Mouse (Mus musculus) ES-E14 (cell line): ENCODE measurements around the gene Gm49368. TPM values are rescaled to one million over a fixed set of nuclear protein-coding genes. Genes with fewer than 3 reads are reported as not detected.

Experiments
- DNase-seq: peaks from one replicate; pipeline ENCODE4 v3.0.0-alpha.2; 2013; ENCODE audit warnings: low read depth, low spot score
- H3K27ac ChIP-seq: 2 replicates; pipeline ENCODE4 v1.5.1; 2012; ENCODE audit warnings: low read depth, mild to moderate bottlenecking, low read length, moderate library complexity, mixed read lengths; ENCODE audit not compliant: poor library complexity, insufficient read depth, severe bottlenecking
- H3K36me3 ChIP-seq: 2 replicates; pipeline ENCODE4 v1.6.1; 2012; ENCODE audit warnings: mild to moderate bottlenecking, low read length, moderate library complexity, mixed read lengths; ENCODE audit not compliant: control insufficient read depth, poor library complexity, insufficient read depth, severe bottlenecking
- H3K4me1 ChIP-seq, 2 experiments: fragments of 150-350 bp in 1 of 2; sonication (generic) in 1 of 2; 2 replicates each; pipeline ENCODE4 v1.6.1; 2012; ENCODE audit warnings: low read length in 2 of 2, mild to moderate bottlenecking in 1 of 2, mixed read lengths in 1 of 2; ENCODE audit not compliant: control insufficient read depth in 2 of 2, insufficient read depth in 2 of 2, poor library complexity in 1 of 2
- H3K4me3 ChIP-seq, 2 experiments: fragments of 150-350 bp in 1 of 2; sonication (generic) in 1 of 2; 2 replicates each; pipeline ENCODE4 v1.5.1; 2012; ENCODE audit warnings: low read length in 2 of 2, low read depth in 1 of 2, mild to moderate bottlenecking in 1 of 2, mixed read lengths in 1 of 2; ENCODE audit not compliant: insufficient read depth in 1 of 2, poor library complexity in 1 of 2, severe bottlenecking in 1 of 2
- H3K9ac ChIP-seq: 2 replicates; pipeline ENCODE4 v1.6.1; 2012; ENCODE audit warnings: low read depth, mild to moderate bottlenecking, low read length, mixed read lengths; ENCODE audit not compliant: poor library complexity, insufficient read depth, severe bottlenecking
- H3K9me3 ChIP-seq: fragments of 150-350 bp; sonication (generic); 2 replicates; pipeline ENCODE4 v1.6.1; 2012; ENCODE audit warnings: low read depth, mild to moderate bottlenecking, low read length; ENCODE audit not compliant: control insufficient read depth, insufficient read depth
- CHD2 ChIP-seq: IDR thresholded peaks from 2 replicates; pipeline ENCODE4 v1.6.1; 2014; ENCODE audit warnings: mild to moderate bottlenecking, low read depth, low read length, inconsistent platforms
- HCFC1 ChIP-seq: IDR thresholded peaks from 2 replicates; pipeline ENCODE4 v1.6.1; 2012; ENCODE audit warnings: low read length, inconsistent platforms, borderline replicate concordance; ENCODE audit not compliant: insufficient read depth
- MAFK ChIP-seq: IDR thresholded peaks from 2 replicates; pipeline ENCODE4 v1.6.1; 2014; ENCODE audit warnings: mild to moderate bottlenecking, low read depth, low read length, inconsistent platforms; ENCODE audit not compliant: insufficient read depth
- ZC3H11A ChIP-seq: IDR thresholded peaks from 2 replicates; pipeline ENCODE4 v1.6.1; 2012; ENCODE audit warnings: low read depth, mild to moderate bottlenecking, inconsistent platforms, low read length, borderline replicate concordance
- ZNF384 ChIP-seq: IDR thresholded peaks from 2 replicates; pipeline ENCODE4 v1.6.1; 2012; ENCODE audit warnings: low read depth, low read length, inconsistent platforms
- in situ Hi-C, 2 experiments: fragments of 600-800 bp; cut with MboI; formaldehyde crosslinking; loops; one replicate each; pipeline ENCODE4 v1.15.1; 2025; ENCODE audit warnings: low sequenced_read_pairs in 2 of 2, inconsistent platforms in 1 of 2; ENCODE audit not compliant: unreplicated experiment in 2 of 2
- total RNA-seq: library from RNA; depleted of rRNA; stranded (reverse); fragments of 300-350 nt; gene quantifications from 2 replicates; pipeline ENCODE4 v1.2.3, GENCODE M21; 2012

Gm49368 gene
- total RNA-seq, 1 experiment = not detected

DNA sequence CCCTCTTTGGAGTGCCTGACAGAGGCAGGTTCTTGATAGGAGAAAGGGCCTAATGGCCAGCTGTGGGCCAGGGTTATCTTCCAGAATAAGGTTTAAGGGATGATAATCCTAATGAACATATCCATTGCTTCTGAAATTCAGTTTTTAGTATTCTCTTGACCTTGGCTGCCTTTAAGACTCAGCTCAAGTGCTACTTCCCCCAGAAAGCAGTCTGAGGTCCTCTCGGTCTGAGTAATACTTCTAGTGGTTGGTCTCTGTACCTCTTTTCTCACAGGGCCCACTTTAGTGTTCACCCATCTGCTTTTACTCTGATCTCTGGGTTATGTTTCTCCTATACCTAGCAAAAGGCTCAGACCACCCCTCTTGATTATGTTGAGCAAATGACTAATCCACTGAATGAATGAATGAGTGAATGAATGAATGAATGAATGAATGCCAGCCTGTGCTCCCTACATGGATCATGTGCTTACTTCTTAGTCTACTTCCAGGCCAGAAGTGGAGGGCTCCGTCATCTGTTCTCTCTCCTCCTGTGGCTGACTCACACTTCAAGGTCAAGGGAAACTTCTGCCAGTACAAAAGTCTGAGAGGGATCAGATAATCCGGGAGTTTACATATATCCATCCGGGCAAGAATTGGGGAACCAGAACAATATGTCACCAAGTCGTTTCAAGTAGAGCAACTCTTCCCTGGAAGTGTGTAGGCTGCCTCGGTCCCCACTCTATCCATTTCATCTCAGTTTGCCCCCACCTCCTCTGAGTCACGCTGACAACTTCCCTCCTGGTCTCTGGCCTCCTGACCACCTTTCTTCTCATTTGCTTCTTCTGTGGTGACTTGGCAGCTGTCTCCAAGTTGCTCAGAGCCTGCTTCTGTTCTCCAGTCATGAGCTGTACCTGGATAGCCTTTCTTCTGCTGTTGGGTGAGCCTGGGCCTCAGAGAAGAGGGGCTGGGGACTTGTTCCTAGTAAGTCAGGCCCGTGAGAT, 66.5 kb downstream of the Gm49368 start, which contains the start of gene Itgax:
TSS of gene Itgax (plus strand) at position 807 of the 980 bp plus-strand sequence.
- DNase-seq = no peak
- in situ Hi-C loops = no loop called here
- H3K36me3 ChIP-seq = no peaks in the 10 kb centered on the region
- H3K27ac ChIP-seq = no peak within 1 kb of the TSS
- no peaks in the 10 kb centered on the region for H3K4me1 ChIP-seq
- H3K9ac ChIP-seq = no peak within 1 kb of the TSS
- no peaks in the 10 kb centered on the region for H3K9me3 ChIP-seq
- TF ChIP-seq CHD2 (no peak), ZNF384 (no peak), HCFC1 (no peak), ZC3H11A (no peak), MAFK (no peak)
- H3K4me3 ChIP-seq = no peak within 1 kb of the TSS

DNA sequence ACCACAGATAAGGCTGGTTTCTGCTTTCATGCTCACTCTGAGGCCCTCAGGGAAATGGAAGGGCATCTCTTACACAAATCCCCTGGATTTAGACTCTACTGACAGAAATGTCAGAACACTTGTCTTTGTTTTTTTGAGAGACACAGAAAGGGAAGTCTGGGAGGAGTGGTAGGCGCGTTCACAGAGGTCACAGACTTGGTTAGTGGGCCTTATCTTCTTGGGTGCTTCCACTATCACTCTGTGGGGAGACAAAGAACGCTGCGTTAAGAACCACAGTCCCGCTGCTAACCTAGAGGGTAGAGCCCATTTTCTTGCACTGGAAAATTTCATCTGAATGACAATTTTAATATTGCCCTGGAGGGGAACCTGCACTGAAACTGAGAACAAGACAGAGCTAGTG, 69.7 kb downstream of the Gm49368 start:
- Histone ChIP-seq H3K4me3 (no peak overlapping the region), H3K4me1 (no peaks in the 10 kb centered on the region), H3K27ac (no peak overlapping the region), H3K36me3 (no peaks in the 10 kb centered on the region), H3K9me3 (no peaks in the 10 kb centered on the region), H3K9ac (no peak overlapping the region)
- TF ChIP-seq ZNF384 (no peak), CHD2 (no peak), HCFC1 (no peak), ZC3H11A (no peak), MAFK (no peak)
- in situ Hi-C loops = no loop called here
- DNase-seq = no peak

DNA sequence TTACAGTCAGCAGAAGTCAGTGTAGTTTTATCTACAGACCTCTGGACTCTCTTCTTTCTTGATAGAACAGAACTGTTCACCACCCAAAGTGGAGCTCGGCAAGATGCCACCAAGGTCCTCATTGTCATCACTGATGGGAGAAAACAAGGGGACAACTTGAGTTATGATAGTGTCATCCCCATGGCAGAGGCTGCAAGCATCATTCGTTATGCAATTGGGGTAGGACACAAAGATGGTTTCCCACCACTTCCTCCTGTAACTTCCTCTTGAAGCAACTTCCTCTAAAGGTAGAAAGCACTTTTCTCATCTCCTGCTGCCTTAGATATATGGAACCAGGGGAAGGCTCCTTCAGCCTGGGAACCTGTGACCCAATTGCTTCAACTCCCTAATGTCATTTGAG, 71.1 kb downstream of the Gm49368 start:
- no peak overlapping the region for H3K9ac ChIP-seq
- H3K4me3 ChIP-seq = no peak overlapping the region
- no peak for DNase-seq
- in situ Hi-C loops = no loop called here
- H3K27ac ChIP-seq = no peak overlapping the region
- no peak for TF ChIP-seq CHD2
- no peak for TF ChIP-seq ZNF384
- no peak for TF ChIP-seq HCFC1
- TF ChIP-seq MAFK = no peak
- no peak for TF ChIP-seq ZC3H11A
- no peaks in the 10 kb centered on the region for H3K36me3 ChIP-seq
- H3K9me3 ChIP-seq = no peaks in the 10 kb centered on the region
- H3K4me1 ChIP-seq = no peaks in the 10 kb centered on the region

DNA sequence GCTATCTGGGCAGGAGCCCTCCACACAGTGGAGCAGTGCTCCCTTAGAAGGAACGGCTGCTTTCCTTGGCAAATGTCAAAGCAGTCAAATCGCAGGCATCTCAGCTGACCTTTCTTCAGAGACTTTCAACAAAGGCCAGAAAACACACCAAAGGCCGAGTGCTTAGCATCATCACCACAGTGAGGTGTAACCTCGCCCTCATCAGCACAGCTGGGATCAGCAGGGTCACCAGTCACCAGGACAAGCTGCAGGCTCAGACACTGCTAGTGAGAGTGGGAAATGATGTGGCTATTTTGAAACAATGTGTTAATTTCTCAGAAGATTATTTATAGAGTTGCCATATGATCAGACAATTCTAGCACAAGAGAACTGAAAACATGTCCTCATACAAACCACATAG, 74.4 kb downstream of the Gm49368 start:
- no peaks in the 10 kb centered on the region for H3K9me3 ChIP-seq
- no peaks in the 10 kb centered on the region for H3K4me1 ChIP-seq
- DNase-seq = no peak
- H3K27ac ChIP-seq = no peak overlapping the region
- no peak overlapping the region for H3K4me3 ChIP-seq
- in situ Hi-C loops = no loop called here
- TF ChIP-seq HCFC1 = no peak
- no peak for TF ChIP-seq ZC3H11A
- TF ChIP-seq CHD2 = no peak
- TF ChIP-seq ZNF384 = no peak
- no peak for TF ChIP-seq MAFK
- H3K9ac ChIP-seq = no peak overlapping the region
- no peaks in the 10 kb centered on the region for H3K36me3 ChIP-seq
